Mouse (Mus musculus): ENCODE measurements around the gene Henmt1. TPM values are rescaled to one million over a fixed set of nuclear protein-coding genes. Genes with fewer than 3 reads are reported as not detected.

Gene Henmt1
- polyA plus RNA-seq, 1 experiment, result 1.3 TPM

- Histone ChIP-seq H3K4me1 (ENCODE audit: control insufficient read depth, insufficient read depth, low read length) (no peaks in the 10 kb centered on the region; the same call in 1 of the 2 replicates), H3K27ac (ENCODE audit: insufficient read depth, low read length) (no peak overlapping the region), H3K27me3 (ENCODE audit: control insufficient read depth, insufficient read depth, low read length) (no peaks in the 10 kb centered on the region), H3K4me3 (replicated peaks; ENCODE audit: insufficient read depth, low read depth, low read length) (no peak overlapping the region)
- no peak for DNase-seq
- WGBS, result 32% methylated on average over 12 of the region's 12 CpGs
- TF ChIP-seq POLR2A (IDR thresholded peaks at IDR 0.05; ENCODE audit: borderline replicate concordance, insufficient read depth, low read length) (no peak), CTCF (IDR thresholded peaks at IDR 0.05; ENCODE audit: borderline replicate concordance, insufficient read depth, low read depth, low read length) (no peak)
Measured at GRCm38 (mm10) chr3:108987009-108987659, 47.5 kb downstream of the Henmt1 start.

- WGBS, result 52% methylated on average over 9 of the region's 9 CpGs
- DNase-seq, result peak in 1 of 2 experiments; percentile 21
- Histone ChIP-seq H3K27ac (ENCODE audit: insufficient read depth, low read length) (no peak overlapping the region), H3K4me1 (ENCODE audit: control insufficient read depth, insufficient read depth, low read length) (peaks cover 8% of the 10 kb centered on the region; the same call in 1 of the 2 replicates), H3K4me3 (replicated peaks; ENCODE audit: insufficient read depth, low read depth, low read length) (no peak overlapping the region), H3K27me3 (ENCODE audit: control insufficient read depth, insufficient read depth, low read length) (no peaks in the 10 kb centered on the region)
- TF ChIP-seq CTCF (IDR thresholded peaks at IDR 0.05; ENCODE audit: borderline replicate concordance, insufficient read depth, low read depth, low read length), result no peak
- TF ChIP-seq POLR2A (IDR thresholded peaks at IDR 0.05; ENCODE audit: borderline replicate concordance, insufficient read depth, low read length), result no peak
Measured at GRCm38 (mm10) chr3:108989971-108990548, 50.4 kb downstream of the Henmt1 start.

DNA sequence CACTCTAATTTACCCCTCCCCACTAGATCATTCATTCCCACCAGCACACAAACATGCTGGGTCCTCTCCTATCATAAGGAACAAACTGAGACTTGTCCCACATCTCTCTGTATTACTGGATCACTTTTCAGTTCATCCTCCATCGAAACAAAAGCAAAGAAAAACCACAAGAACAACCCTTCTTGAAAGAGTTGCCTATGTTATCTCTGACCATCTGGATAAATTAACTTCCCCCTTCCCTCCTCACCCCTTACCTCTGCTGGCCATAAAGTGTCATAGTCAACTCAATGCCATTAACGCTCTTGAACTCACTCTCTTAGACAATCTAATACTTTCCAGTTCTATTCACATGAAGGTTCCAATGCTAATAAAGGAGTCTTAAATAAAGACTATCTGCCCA, 54.8 kb downstream of the Henmt1 start:
- no peaks in the 10 kb centered on the region for H3K27me3 ChIP-seq (ENCODE audit: control insufficient read depth, insufficient read depth, low read length)
- no peak for DNase-seq
- no peak overlapping the region for H3K4me3 ChIP-seq (replicated peaks; ENCODE audit: insufficient read depth, low read depth, low read length)
- peaks cover 8% of the 10 kb centered on the region; the same call in 1 of the 2 replicates for H3K4me1 ChIP-seq (ENCODE audit: control insufficient read depth, insufficient read depth, low read length)
- H3K27ac ChIP-seq (ENCODE audit: insufficient read depth, low read length), result no peak overlapping the region
- TF ChIP-seq CTCF (IDR thresholded peaks at IDR 0.05; ENCODE audit: borderline replicate concordance, insufficient read depth, low read depth, low read length) (no peak), POLR2A (IDR thresholded peaks at IDR 0.05; ENCODE audit: borderline replicate concordance, insufficient read depth, low read length) (no peak)
- 95% methylated on average over 2 of the region's 2 CpGs for WGBS

DNA sequence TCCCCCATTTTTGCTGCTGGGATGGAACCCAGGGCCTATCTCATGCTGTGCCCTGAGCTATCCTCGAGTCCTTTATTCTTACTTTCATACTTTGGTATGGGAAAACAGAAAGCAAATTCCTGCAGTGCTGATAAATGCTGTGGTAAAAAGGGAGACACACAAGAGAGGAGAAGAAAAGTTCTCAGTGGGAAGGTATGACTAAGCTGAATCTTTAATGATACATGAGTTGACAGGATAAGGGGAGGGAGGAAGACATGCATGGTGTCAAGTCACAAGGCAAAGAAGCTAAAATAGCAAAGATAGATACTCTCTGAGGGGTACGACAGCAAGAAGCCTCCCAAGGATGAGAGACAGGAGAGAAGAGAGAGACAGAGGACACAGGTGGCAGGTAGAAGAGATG, 55.7 kb downstream of the Henmt1 start:
- H3K27ac ChIP-seq (ENCODE audit: insufficient read depth, low read length), result no peak overlapping the region
- DNase-seq, result no peak
- 85% methylated on average over 2 of the region's 2 CpGs for WGBS
- H3K27me3 ChIP-seq (ENCODE audit: control insufficient read depth, insufficient read depth, low read length), result no peaks in the 10 kb centered on the region
- TF ChIP-seq CTCF (IDR thresholded peaks at IDR 0.05; ENCODE audit: borderline replicate concordance, insufficient read depth, low read depth, low read length) (no peak), POLR2A (IDR thresholded peaks at IDR 0.05; ENCODE audit: borderline replicate concordance, insufficient read depth, low read length) (no peak)
- H3K4me3 ChIP-seq (replicated peaks; ENCODE audit: insufficient read depth, low read depth, low read length), result no peak overlapping the region
- H3K4me1 ChIP-seq (ENCODE audit: control insufficient read depth, insufficient read depth, low read length), result peaks cover 8% of the 10 kb centered on the region; the same call in 1 of the 2 replicates

- DNase-seq, result no peak
- no peak for TF ChIP-seq CTCF (IDR thresholded peaks at IDR 0.05; ENCODE audit: borderline replicate concordance, insufficient read depth, low read depth, low read length)
- no peak for TF ChIP-seq POLR2A (IDR thresholded peaks at IDR 0.05; ENCODE audit: borderline replicate concordance, insufficient read depth, low read length)
- no peak overlapping the region for H3K4me3 ChIP-seq (replicated peaks; ENCODE audit: insufficient read depth, low read depth, low read length)
- H3K27ac ChIP-seq (ENCODE audit: insufficient read depth, low read length), result no peak overlapping the region
- H3K27me3 ChIP-seq (ENCODE audit: control insufficient read depth, insufficient read depth, low read length), result no peaks in the 10 kb centered on the region
- H3K4me1 ChIP-seq (ENCODE audit: control insufficient read depth, insufficient read depth, low read length), result peaks cover 8% of the 10 kb centered on the region; the same call in 1 of the 2 replicates
- 84% methylated on average over 11 of the region's 11 CpGs for WGBS
Measured at GRCm38 (mm10) chr3:108997284-108997683, 57.6 kb downstream of the Henmt1 start.

GRCm38 (mm10) chr3:108997762-108998161, 58.1 kb downstream of the Henmt1 start:
- H3K27me3 ChIP-seq (ENCODE audit: control insufficient read depth, insufficient read depth, low read length), result no peaks in the 10 kb centered on the region
- TF ChIP-seq POLR2A (IDR thresholded peaks at IDR 0.05; ENCODE audit: borderline replicate concordance, insufficient read depth, low read length), result no peak
- peaks cover 7% of the 10 kb centered on the region; the same call in 1 of the 2 replicates for H3K4me1 ChIP-seq (ENCODE audit: control insufficient read depth, insufficient read depth, low read length)
- H3K27ac ChIP-seq (ENCODE audit: insufficient read depth, low read length), result no peak overlapping the region
- H3K4me3 ChIP-seq (replicated peaks; ENCODE audit: insufficient read depth, low read depth, low read length), result no peak overlapping the region
- no peak for DNase-seq
- 82% methylated on average over 4 of the region's 4 CpGs for WGBS

DNA sequence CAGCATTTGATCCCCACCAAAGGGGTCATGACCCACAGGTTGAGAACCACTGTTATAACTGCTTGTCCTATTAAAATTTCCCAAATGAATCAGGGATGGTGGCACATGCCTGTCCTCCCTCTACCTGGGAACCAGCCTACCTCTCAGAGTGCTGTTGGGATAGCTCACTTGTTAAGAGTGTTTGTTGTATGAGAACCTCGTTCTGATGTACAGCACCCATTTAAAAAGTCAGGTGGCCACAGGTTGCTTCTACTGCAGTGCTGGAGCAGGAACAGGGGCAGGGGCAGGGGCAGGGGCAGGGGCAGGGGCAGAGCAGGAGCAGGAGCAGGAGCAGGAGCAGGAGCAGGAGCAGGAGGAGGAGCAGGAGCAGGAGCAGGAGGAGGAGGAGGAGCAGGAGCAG, 59.5 kb downstream of the Henmt1 start:
- no peak overlapping the region for H3K27ac ChIP-seq (ENCODE audit: insufficient read depth, low read length)
- no peaks in the 10 kb centered on the region for H3K27me3 ChIP-seq (ENCODE audit: control insufficient read depth, insufficient read depth, low read length)
- DNase-seq, result no peak
- TF ChIP-seq CTCF (IDR thresholded peaks at IDR 0.05; ENCODE audit: borderline replicate concordance, insufficient read depth, low read depth, low read length) (no peak), POLR2A (IDR thresholded peaks at IDR 0.05; ENCODE audit: borderline replicate concordance, insufficient read depth, low read length) (no peak)
- WGBS, result 77% methylated on average over 1 of the region's 1 CpGs
- no peaks in the 10 kb centered on the region for H3K4me1 ChIP-seq (ENCODE audit: control insufficient read depth, insufficient read depth, low read length)
- H3K4me3 ChIP-seq (replicated peaks; ENCODE audit: insufficient read depth, low read depth, low read length), result no peak overlapping the region

- WGBS, result 82% methylated on average over 5 of the region's 5 CpGs
- no peak for DNase-seq
- no peak for TF ChIP-seq POLR2A (IDR thresholded peaks at IDR 0.05; ENCODE audit: borderline replicate concordance, insufficient read depth, low read length)
- TF ChIP-seq CTCF (IDR thresholded peaks at IDR 0.05; ENCODE audit: borderline replicate concordance, insufficient read depth, low read depth, low read length), result no peak
- no peak overlapping the region for H3K27ac ChIP-seq (ENCODE audit: insufficient read depth, low read length)
- H3K4me3 ChIP-seq (replicated peaks; ENCODE audit: insufficient read depth, low read depth, low read length), result no peak overlapping the region
- H3K27me3 ChIP-seq (ENCODE audit: control insufficient read depth, insufficient read depth, low read length), result no peaks in the 10 kb centered on the region
- H3K4me1 ChIP-seq (ENCODE audit: control insufficient read depth, insufficient read depth, low read length), result no peaks in the 10 kb centered on the region
Measured at GRCm38 (mm10) chr3:109005777-109006176, 66.1 kb downstream of the Henmt1 start.
